Mouse (Mus musculus) embryonic fibroblast, embryonic 13.5 days (primary cell): ENCODE measurements around the gene Lcn8.

Source experiments
- CTCF ChIP-seq: IDR thresholded peaks from 2 replicates; pipeline ENCODE4 v1.5.1; 2011; ENCODE audit warnings: mild to moderate bottlenecking, control low read depth, low read length, moderate library complexity, borderline replicate concordance; ENCODE audit not compliant: insufficient read depth
- POLR2A ChIP-seq: IDR thresholded peaks from 2 replicates; pipeline ENCODE4 v1.6.1; 2011; ENCODE audit warnings: low read depth, mild to moderate bottlenecking, control low read depth, low read length, moderate library complexity

DNA sequence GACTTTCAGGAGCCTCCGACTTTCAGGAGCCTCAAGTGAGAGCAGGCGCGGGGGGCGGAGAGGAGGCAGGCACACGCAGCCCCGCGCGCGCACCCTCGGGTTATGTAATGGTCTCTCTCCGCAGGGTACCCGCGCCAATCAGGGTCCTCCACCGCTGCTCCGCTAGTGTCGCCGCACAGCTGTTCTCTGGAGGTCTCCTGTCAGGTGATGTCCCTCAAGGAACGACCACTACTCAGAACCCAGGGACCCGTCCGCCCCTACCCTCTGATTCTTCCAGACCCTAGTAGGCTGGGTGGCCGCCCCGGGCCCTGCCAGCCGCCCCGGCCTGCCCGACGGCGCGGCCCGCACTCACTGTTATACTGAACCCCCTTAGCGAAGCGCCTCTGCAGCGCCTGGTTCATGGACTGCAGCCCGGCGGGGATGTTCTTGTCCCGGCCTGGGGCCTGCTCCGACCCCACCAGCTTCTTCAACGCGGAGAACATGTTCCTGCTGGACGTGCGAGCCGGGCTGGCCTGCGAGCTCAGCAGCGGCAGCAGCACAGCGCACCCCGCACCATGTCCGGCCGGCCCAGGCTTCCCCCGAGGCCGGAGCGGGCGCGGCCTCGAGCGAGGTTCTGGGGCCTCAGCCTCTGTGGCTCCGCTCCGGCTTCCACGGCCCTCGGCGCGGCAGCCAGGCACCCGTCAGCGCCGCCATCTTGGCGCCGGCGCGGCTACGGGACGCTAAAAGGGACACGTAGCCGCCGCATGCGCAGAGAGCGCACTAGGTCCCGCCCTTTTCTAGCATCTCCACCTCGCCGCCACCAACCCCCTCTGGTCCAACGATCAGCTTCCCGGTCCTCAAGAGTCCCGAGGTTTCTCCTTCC is 44.9 kb upstream of the Lcn8 start, which contains the start of gene Rabl6:
- TF ChIP-seq POLR2A (peak; percentile 84), CTCF (no peak)
